Mouse (Mus musculus) kidney, embryonic 15.5 days (tissue): ENCODE data around the gene Papss2. TPM values are rescaled to one million over a fixed set of nuclear protein-coding genes. Genes with fewer than 3 reads are reported as not detected.
A peak's percentile ranks its signal among the peaks of the same experiment; 100 is the strongest.
"Not testable (repeated sequence)": the region's sequence is repeated elsewhere in the genome, so short reads cannot be mapped to it uniquely, and the experiment has no call there.

Experiments
- ATAC-seq: fragments of 200-750 bp; cut with Nextera tagmentation; replicated peaks from 2 replicates; pipeline ENCODE4 v1.8.0; 2017; ENCODE audit warnings: moderate TSS enrichment; ENCODE audit not compliant: low FRiP score
- H3K27ac ChIP-seq: fragments of 300-500 bp; sonication (generic); 2 replicates; pipeline ENCODE4 v1.5.1; 2015; ENCODE audit warnings: mild to moderate bottlenecking, inconsistent platforms
- H3K27me3 ChIP-seq: fragments of 300-500 bp; sonication (generic); 2 replicates; pipeline ENCODE4 v1.6.1; 2015; ENCODE audit warnings: inconsistent platforms
- H3K36me3 ChIP-seq: fragments of 300-500 bp; sonication (generic); 2 replicates; pipeline ENCODE4 v1.6.1; 2015; ENCODE audit warnings: inconsistent platforms
- H3K4me1 ChIP-seq: fragments of 300-500 bp; sonication (generic); 2 replicates; pipeline ENCODE4 v1.6.1; 2015; ENCODE audit warnings: inconsistent platforms
- H3K4me2 ChIP-seq: fragments of 300-500 bp; sonication (generic); 2 replicates; pipeline ENCODE4 v1.6.1; 2015; ENCODE audit warnings: moderate library complexity, mild to moderate bottlenecking, inconsistent platforms
- H3K4me3 ChIP-seq: fragments of 300-500 bp; sonication (generic); replicated peaks from 2 replicates; pipeline ENCODE4 v1.5.1; 2015; ENCODE audit warnings: mild to moderate bottlenecking, inconsistent platforms
- H3K9ac ChIP-seq: fragments of 300-500 bp; sonication (generic); 2 replicates; pipeline ENCODE4 v1.6.1; 2015; ENCODE audit warnings: mild to moderate bottlenecking, inconsistent platforms
- H3K9me3 ChIP-seq: fragments of 300-500 bp; sonication (generic); replicated peaks from 2 replicates; pipeline ENCODE4 v1.6.1; 2016; ENCODE audit warnings: inconsistent platforms
- WGBS: fragments of 180-500 bp; shearing (Covaris S2); methylation state at CpG from one replicate; pipeline ENCODE4 v1.1.7; 2015; ENCODE audit warnings: mixed read lengths; 5-methylcytosine and 5-hydroxymethylcytosine counted together
- polyA plus RNA-seq: library from polyadenylated mRNA; unstranded; fragments of >200 nt; fragmentation: Nextera tagmentation; extraction: Ambion mirVana; gene quantifications from 2 replicates; pipeline ENCODE4 v1.2.1, GENCODE M21; 2015

Papss2 gene
- polyA plus RNA-seq, 1 experiment from 2014 or later, result 17.2 TPM

DNA sequence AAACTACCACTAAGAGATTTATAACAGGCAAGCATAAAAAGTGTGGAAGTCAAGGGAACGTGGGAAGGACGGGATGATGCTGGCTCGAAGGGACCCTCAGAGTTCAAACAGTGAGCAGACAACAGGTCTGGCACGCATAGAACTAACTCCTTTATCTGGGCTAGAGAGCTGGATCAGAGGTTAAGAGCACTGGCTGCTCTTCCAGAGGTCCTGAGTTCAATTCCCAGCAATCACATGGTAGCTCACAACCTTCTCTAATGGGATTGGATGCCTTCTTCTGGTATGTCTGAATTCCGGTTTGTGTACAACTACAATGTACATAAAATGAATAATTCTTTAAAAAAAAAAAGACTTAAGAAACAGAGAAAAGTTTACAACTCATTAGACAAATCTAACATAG is 87.5 kb downstream of the Papss2 start:
- no peak overlapping the region for H3K27ac ChIP-seq
- H3K36me3 ChIP-seq, result peaks cover 70% of the 10 kb centered on the region
- 89% methylated on average over 5 of the region's 5 CpGs for WGBS
- no peaks in the 10 kb centered on the region for H3K4me1 ChIP-seq
- no peak overlapping the region for H3K9ac ChIP-seq
- H3K9me3 ChIP-seq, result no peaks in the 10 kb centered on the region
- no peak overlapping the region for H3K4me2 ChIP-seq
- H3K27me3 ChIP-seq, result no peaks in the 10 kb centered on the region
- H3K4me3 ChIP-seq, result no peak overlapping the region
- no peak for ATAC-seq

- no peak overlapping the region for H3K4me2 ChIP-seq
- H3K9me3 ChIP-seq, result no peaks in the 10 kb centered on the region
- no peak for ATAC-seq
- H3K27ac ChIP-seq, result no peak overlapping the region
- H3K4me1 ChIP-seq, result no peaks in the 10 kb centered on the region
- no peak overlapping the region for H3K4me3 ChIP-seq
- peaks cover 64% of the 10 kb centered on the region for H3K36me3 ChIP-seq
- 87% methylated on average over 5 of the region's 5 CpGs for whole genome bisulfite sequencing
- H3K9ac ChIP-seq, result no peak overlapping the region
- H3K27me3 ChIP-seq, result no peaks in the 10 kb centered on the region
Observed at GRCm38 (mm10) chr19:32687721-32688120, 92.1 kb downstream of the Papss2 start.

- H3K36me3 ChIP-seq, result peaks cover 64% of the 10 kb centered on the region
- ATAC-seq, H3K4me1 ChIP-seq, H3K4me2 ChIP-seq, H3K9me3 ChIP-seq, H3K27me3 ChIP-seq, H3K27ac ChIP-seq, H3K4me3 ChIP-seq, H3K9ac ChIP-seq: not testable (repeated sequence)
- WGBS, result 88% methylated on average over 3 of the region's 3 CpGs
Observed at GRCm38 (mm10) chr19:32688227-32688626, 92.6 kb downstream of the Papss2 start.

DNA sequence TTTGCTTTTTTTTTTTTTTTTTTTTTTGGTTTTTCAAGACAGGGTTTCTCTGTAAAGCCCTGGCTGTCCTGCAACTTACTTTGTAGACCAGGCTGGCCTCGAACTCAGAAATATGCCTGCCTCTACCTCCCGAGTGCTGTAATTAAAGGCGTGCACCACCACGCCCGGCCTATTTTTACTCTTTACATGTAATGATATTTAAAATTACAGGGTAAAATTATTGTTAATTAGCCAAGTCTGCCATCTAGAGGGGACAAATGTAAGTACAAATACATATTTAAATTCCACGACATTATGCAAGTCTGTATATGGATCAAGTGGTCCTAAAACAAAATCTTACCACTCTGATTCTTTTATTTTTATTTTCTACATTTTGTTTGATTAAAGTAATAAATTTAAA is 94.1 kb downstream of the Papss2 start:
- Histone ChIP-seq H3K4me1 (no peaks in the 10 kb centered on the region), H3K4me3 (no peak overlapping the region), H3K4me2 (no peak overlapping the region), H3K27ac (no peak overlapping the region), H3K9ac (no peak overlapping the region), H3K27me3 (no peaks in the 10 kb centered on the region), H3K36me3 (peaks cover 70% of the 10 kb centered on the region), H3K9me3 (no peaks in the 10 kb centered on the region)
- WGBS, result 68% methylated on average over 6 of the region's 6 CpGs
- ATAC-seq, result no peak

GRCm38 (mm10) chr19:32696674-32697073 is 101.1 kb downstream of the Papss2 start:
- Histone ChIP-seq H3K9ac (no peak overlapping the region), H3K4me1 (no peaks in the 10 kb centered on the region), H3K9me3 (no peaks in the 10 kb centered on the region), H3K27ac (no peak overlapping the region), H3K4me2 (no peak overlapping the region), H3K27me3 (no peaks in the 10 kb centered on the region), H3K4me3 (no peak overlapping the region), H3K36me3 (peaks cover 88% of the 10 kb centered on the region)
- 93% methylated on average over 2 of the region's 2 CpGs for WGBS
- ATAC-seq, result no peak

DNA sequence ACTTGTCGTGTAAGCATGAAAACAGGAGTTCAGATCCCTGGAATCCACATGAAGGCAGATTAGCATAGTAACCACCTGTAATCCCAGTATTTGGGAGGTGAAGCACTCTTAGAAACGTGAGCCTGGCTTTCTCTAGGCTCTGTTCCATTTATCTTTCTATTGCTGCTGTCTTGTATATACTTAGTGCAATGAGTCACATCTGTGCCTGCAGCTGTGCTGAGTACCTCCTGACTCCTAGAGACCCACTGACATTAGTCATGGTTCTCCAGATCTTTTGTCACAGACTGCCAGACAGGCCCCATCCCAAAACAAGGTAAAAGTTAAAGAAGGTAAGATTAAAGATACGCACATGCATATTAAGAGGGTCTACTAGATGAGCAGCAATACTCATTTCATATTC is 106.6 kb downstream of the Papss2 start:
- 85% methylated on average over 3 of the region's 3 CpGs for WGBS
- H3K4me2 ChIP-seq, result no peak overlapping the region
- H3K27me3 ChIP-seq, result no peaks in the 10 kb centered on the region
- no peak overlapping the region for H3K4me3 ChIP-seq
- H3K9ac ChIP-seq, result no peak overlapping the region
- H3K9me3 ChIP-seq, result no peaks in the 10 kb centered on the region
- H3K36me3 ChIP-seq, result peaks cover 85% of the 10 kb centered on the region
- H3K27ac ChIP-seq, result no peak overlapping the region
- H3K4me1 ChIP-seq, result no peaks in the 10 kb centered on the region
- ATAC-seq, result no peak

DNA sequence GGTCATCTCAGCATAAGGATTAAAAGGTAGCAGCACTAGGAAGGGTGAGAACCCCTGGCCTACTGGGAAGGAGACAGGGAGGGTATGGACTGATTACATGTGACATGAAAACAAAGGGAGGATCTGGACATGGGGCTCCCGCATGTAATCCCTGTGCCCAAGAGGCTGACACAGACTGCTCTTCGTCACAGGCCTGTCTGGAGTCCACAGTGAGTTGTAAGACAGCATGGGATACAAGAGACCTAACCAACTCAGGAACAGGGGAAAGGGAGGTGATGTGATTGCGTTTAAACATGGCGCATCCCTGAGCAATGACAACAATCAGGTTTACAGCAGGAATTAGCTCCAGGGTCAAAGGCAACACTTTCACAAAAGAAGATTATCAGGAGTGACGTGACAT is 113.4 kb downstream of the Papss2 start:
- Histone ChIP-seq H3K4me3 (no peak overlapping the region), H3K27ac (no peak overlapping the region), H3K36me3 (peaks cover 36% of the 10 kb centered on the region), H3K27me3 (no peaks in the 10 kb centered on the region), H3K9me3 (no peaks in the 10 kb centered on the region), H3K4me1 (peaks cover 23% of the 10 kb centered on the region), H3K9ac (no peak overlapping the region), H3K4me2 (no peak overlapping the region)
- ATAC-seq, result no peak
- 91% methylated on average over 5 of the region's 5 CpGs for WGBS

DNA sequence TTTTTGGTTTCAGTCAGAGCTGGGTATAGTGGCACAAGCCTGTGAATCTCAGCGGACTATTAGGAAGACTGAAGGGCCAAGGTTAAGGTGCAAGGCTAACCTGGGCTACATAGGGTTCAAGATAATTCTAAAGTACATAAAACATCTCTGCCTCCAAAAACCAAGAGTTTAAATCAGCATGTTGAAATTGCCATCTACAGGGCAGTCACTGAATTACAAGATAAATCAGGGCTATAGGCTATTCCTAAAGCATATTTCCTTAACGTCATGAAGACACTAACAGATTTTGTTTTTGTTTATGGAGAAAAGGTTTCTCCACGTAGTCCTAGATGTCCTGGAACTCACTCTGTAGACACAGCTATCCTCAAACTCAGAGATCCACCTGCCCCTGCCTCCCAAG is 114.7 kb downstream of the Papss2 start:
- H3K4me2 ChIP-seq, result 0 out of 2 replicates have a peak overlapping the region, but pooled peaks have one; percentile 86
- 70% methylated on average over 3 of the region's 3 CpGs for WGBS

DNA sequence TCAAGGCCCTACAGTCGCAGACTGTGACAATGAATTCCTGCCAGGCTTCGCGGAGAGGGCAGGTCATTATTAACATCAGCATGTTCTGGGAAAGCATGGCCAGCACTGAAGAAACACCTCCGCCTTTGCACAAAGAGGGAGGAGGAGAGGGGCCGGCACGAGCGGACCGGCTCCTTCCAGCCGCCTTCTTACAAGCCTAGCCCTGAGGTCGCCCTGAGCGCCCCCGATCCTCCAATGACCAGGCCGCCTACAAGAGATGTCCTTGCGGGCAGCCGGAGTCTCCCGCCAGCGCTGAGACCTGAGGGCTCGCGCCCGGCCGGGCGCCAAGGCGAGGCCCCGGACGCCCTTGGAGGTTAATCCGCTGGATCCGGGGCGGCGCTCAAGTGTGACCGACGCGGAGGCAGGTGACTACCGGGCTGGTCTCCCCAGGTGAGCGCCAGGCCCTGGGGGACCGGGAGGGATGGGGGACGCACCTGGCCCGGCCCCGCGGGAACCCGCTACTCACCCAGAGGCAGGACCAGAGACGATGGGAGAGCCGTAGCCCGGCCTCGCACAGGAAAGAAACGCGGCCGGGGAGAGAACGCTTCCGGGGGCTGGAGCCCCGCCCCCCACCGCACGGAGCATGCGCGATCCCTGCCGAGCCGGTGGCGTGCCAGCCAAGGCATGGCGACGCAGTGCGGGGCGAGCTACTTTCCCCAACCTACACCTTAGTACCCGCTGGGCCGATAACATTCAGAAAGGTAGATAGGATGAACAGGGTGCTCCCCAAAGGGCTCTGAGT is 116.4 kb downstream of the Papss2 start:
- peaks cover 23% of the 10 kb centered on the region for H3K4me1 ChIP-seq
- whole genome bisulfite sequencing, result under 1% methylated on average over 63 of the region's 63 CpGs
- peak overlapping the region; percentile 87 for H3K4me3 ChIP-seq
- peak overlapping the region; percentile 94 for H3K27ac ChIP-seq
- H3K9me3 ChIP-seq, result no peaks in the 10 kb centered on the region
- peak overlapping the region; percentile 86 for H3K4me2 ChIP-seq
- H3K27me3 ChIP-seq, result no peaks in the 10 kb centered on the region
- peak overlapping the region; percentile 86 for H3K9ac ChIP-seq
- peaks cover 8% of the 10 kb centered on the region; the same call in 1 of the 2 replicates for H3K36me3 ChIP-seq
- peak; percentile 97 for ATAC-seq

More for the DNA sequence above, 114.7 kb downstream of the Papss2 start:
- no peaks in the 10 kb centered on the region for H3K27me3 ChIP-seq
- no peak for ATAC-seq
- no peak overlapping the region for H3K9ac ChIP-seq
- H3K9me3 ChIP-seq, result no peaks in the 10 kb centered on the region
- peaks cover 23% of the 10 kb centered on the region for H3K4me1 ChIP-seq
- H3K36me3 ChIP-seq, result peaks cover 23% of the 10 kb centered on the region
- H3K4me3 ChIP-seq, result no peak overlapping the region
- no peak overlapping the region for H3K27ac ChIP-seq

GRCm38 (mm10) chr19:32712588-32713042 is 117.0 kb downstream of the Papss2 start:
- peak overlapping the region; percentile 45 for H3K9ac ChIP-seq
- peak overlapping the region; percentile 94 for H3K27ac ChIP-seq
- WGBS, result under 1% methylated on average over 11 of the region's 11 CpGs
- peak overlapping the region; percentile 86 for H3K4me2 ChIP-seq
- H3K9me3 ChIP-seq, result no peaks in the 10 kb centered on the region
- H3K4me1 ChIP-seq, result peaks cover 23% of the 10 kb centered on the region
- 0 out of 2 replicates have a peak, but pooled peaks cover 8% of the 10 kb centered on the region for H3K36me3 ChIP-seq
- H3K4me3 ChIP-seq, result peak overlapping the region; percentile 87
- H3K27me3 ChIP-seq, result no peaks in the 10 kb centered on the region
- ATAC-seq, result peak; percentile 93

GRCm38 (mm10) chr19:32713471-32713870 is 117.9 kb downstream of the Papss2 start:
- Histone ChIP-seq H3K36me3 (0 out of 2 replicates have a peak, but pooled peaks cover 8% of the 10 kb centered on the region), H3K4me3 (no peak overlapping the region), H3K4me1 (peaks cover 23% of the 10 kb centered on the region), H3K27ac (peak overlapping the region; percentile 94), H3K27me3 (no peaks in the 10 kb centered on the region), H3K4me2 (peak overlapping the region; percentile 86; the same call in 1 of the 2 replicates), H3K9me3 (no peaks in the 10 kb centered on the region), H3K9ac (no peak overlapping the region)
- ATAC-seq, result no peak
- WGBS, result 74% methylated on average over 3 of the region's 3 CpGs

DNA sequence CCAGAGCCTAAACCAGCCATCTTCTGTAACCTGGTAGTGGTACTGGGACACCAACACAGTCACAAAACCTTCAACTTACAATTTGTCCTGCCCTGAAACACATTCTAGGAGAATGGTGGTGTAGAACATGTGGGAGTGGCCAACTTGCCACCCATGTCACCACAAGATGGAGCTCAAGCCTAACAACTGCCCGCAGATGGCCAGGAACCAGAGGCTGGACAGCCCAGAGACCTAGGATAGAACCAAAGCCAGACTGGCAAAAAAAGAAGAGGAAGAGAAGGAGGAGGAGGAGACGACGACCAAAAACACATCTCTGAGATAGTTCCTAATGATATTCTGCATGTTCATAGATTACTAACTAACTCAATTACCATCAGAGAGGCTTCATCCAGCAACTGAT is 119.6 kb downstream of the Papss2 start:
- Histone ChIP-seq H3K36me3 (no peaks in the 10 kb centered on the region), H3K4me2 (no peak overlapping the region), H3K4me3 (no peak overlapping the region), H3K9ac (no peak overlapping the region), H3K27ac (no peak overlapping the region), H3K9me3 (0 out of 2 replicates have a peak, but pooled peaks cover 3% of the 10 kb centered on the region), H3K4me1 (peaks cover 23% of the 10 kb centered on the region), H3K27me3 (no peaks in the 10 kb centered on the region)
- ATAC-seq, result no peak
- 6% methylated on average over 3 of the region's 3 CpGs for WGBS
